Mouse (Mus musculus): Measurements from ENCODE around the gene Vcan. TPM values are rescaled to one million over a fixed set of nuclear protein-coding genes. Genes with fewer than 3 reads are reported as not detected.

The Vcan gene
- polyA plus RNA-seq, 1 experiment from 2014 or later, result 56.0 TPM

- Histone ChIP-seq H3K27ac (no peak overlapping the region), H3K4me1 (peaks cover 11% of the 10 kb centered on the region), H3K9ac (peak overlapping the region; percentile 64; the same call in 1 of the 2 replicates), H3K4me2 (peak overlapping the region; percentile 84), H3K27me3 (no peaks in the 10 kb centered on the region), H3K4me3 (peak overlapping the region; percentile 61), H3K9me3 (no peaks in the 10 kb centered on the region), H3K36me3 (no peaks in the 10 kb centered on the region)
- ATAC-seq (ENCODE audit: borderline replicate concordance, extremely low read depth, low FRiP score, low TSS enrichment), result no peak
- 22% methylated on average over 8 of the region's 8 CpGs for WGBS
Measured at GRCm38 (mm10) chr13:89743201-89743600, 892 bp upstream of the Vcan start.

GRCm38 (mm10) chr13:89742686-89743200 lies 434 bp upstream of the Vcan start:
- no peaks in the 10 kb centered on the region for H3K9me3 ChIP-seq
- 4% methylated on average over 15 of the region's 15 CpGs for WGBS

GRCm38 (mm10) chr13:89741116-89741551 lies 1.2 kb downstream of the Vcan start:
- ATAC-seq (ENCODE audit: borderline replicate concordance, extremely low read depth, low FRiP score, low TSS enrichment), result no peak
- peak overlapping the region; percentile 84 for H3K4me2 ChIP-seq
- 0% methylated on average over 14 of the region's 14 CpGs for WGBS

More at GRCm38 (mm10) chr13:89742686-89743200, 434 bp upstream of the Vcan start:
- H3K27me3 ChIP-seq, result no peaks in the 10 kb centered on the region
- H3K36me3 ChIP-seq, result no peaks in the 10 kb centered on the region
- H3K27ac ChIP-seq, result peak overlapping the region; percentile 91
- H3K4me2 ChIP-seq, result peak overlapping the region; percentile 84
- H3K4me1 ChIP-seq, result peaks cover 15% of the 10 kb centered on the region
- no peak; the same call in 1 of the 2 replicates for ATAC-seq (ENCODE audit: borderline replicate concordance, extremely low read depth, low FRiP score, low TSS enrichment)
- H3K9ac ChIP-seq, result peak overlapping the region; percentile 64
- peak overlapping the region; percentile 61 for H3K4me3 ChIP-seq

GRCm38 (mm10) chr13:89740243-89741115 lies 1.8 kb downstream of the Vcan start:
- H3K9ac ChIP-seq, result peak overlapping the region; percentile 64
- no peaks in the 10 kb centered on the region for H3K9me3 ChIP-seq
- peaks cover 18% of the 10 kb centered on the region for H3K4me1 ChIP-seq
- WGBS, result under 1% methylated on average over 33 of the region's 33 CpGs
- peak overlapping the region; percentile 84 for H3K4me2 ChIP-seq
- H3K27ac ChIP-seq, result peak overlapping the region; percentile 94
- no peaks in the 10 kb centered on the region for H3K27me3 ChIP-seq
- H3K36me3 ChIP-seq, result no peaks in the 10 kb centered on the region
- H3K4me3 ChIP-seq, result peak overlapping the region; percentile 61
- peak; percentile 87 for ATAC-seq (ENCODE audit: borderline replicate concordance, extremely low read depth, low FRiP score, low TSS enrichment)

More at GRCm38 (mm10) chr13:89741116-89741551, 1.2 kb downstream of the Vcan start:
- Histone ChIP-seq H3K27me3 (no peaks in the 10 kb centered on the region), H3K36me3 (no peaks in the 10 kb centered on the region), H3K4me1 (peaks cover 18% of the 10 kb centered on the region), H3K9ac (peak overlapping the region; percentile 64), H3K9me3 (no peaks in the 10 kb centered on the region), H3K27ac (peak overlapping the region; percentile 91), H3K4me3 (peak overlapping the region; percentile 61)

GRCm38 (mm10) chr13:89739696-89740242 lies 2.5 kb downstream of the Vcan start:
- Histone ChIP-seq H3K4me3 (peak overlapping the region; percentile 61), H3K4me2 (peak overlapping the region; percentile 84), H3K9ac (peak overlapping the region; percentile 64), H3K27me3 (no peaks in the 10 kb centered on the region), H3K27ac (peak overlapping the region; percentile 94), H3K4me1 (peaks cover 23% of the 10 kb centered on the region), H3K9me3 (no peaks in the 10 kb centered on the region), H3K36me3 (no peaks in the 10 kb centered on the region)
- WGBS, result under 1% methylated on average over 24 of the region's 24 CpGs
- ATAC-seq (ENCODE audit: borderline replicate concordance, extremely low read depth, low FRiP score, low TSS enrichment), result 0 out of 2 replicates have a peak, but pooled peaks have one; percentile 6

GRCm38 (mm10) chr13:89738776-89739695 lies 3.3 kb downstream of the Vcan start:
- Histone ChIP-seq H3K36me3 (no peaks in the 10 kb centered on the region), H3K9ac (peak overlapping the region; percentile 64), H3K27ac (peak overlapping the region; percentile 94), H3K9me3 (no peaks in the 10 kb centered on the region), H3K4me3 (peak overlapping the region; percentile 61), H3K4me2 (peak overlapping the region; percentile 84), H3K27me3 (no peaks in the 10 kb centered on the region), H3K4me1 (peaks cover 25% of the 10 kb centered on the region)
- ATAC-seq (ENCODE audit: borderline replicate concordance, extremely low read depth, low FRiP score, low TSS enrichment), result peak; percentile 87
- WGBS, result 1% methylated on average over 31 of the region's 31 CpGs

GRCm38 (mm10) chr13:89738275-89738674 lies 4.0 kb downstream of the Vcan start:
- Histone ChIP-seq H3K36me3 (no peaks in the 10 kb centered on the region), H3K4me3 (peak overlapping the region; percentile 61; the same call in 1 of the 2 replicates), H3K9me3 (no peaks in the 10 kb centered on the region), H3K4me1 (peaks cover 25% of the 10 kb centered on the region), H3K4me2 (peak overlapping the region; percentile 84), H3K27me3 (no peaks in the 10 kb centered on the region), H3K9ac (no peak overlapping the region), H3K27ac (peak overlapping the region; percentile 94)
- no peak for ATAC-seq (ENCODE audit: borderline replicate concordance, extremely low read depth, low FRiP score, low TSS enrichment)
- 40% methylated on average over 2 of the region's 2 CpGs for WGBS

- 23% methylated on average over 5 of the region's 5 CpGs for WGBS
- Histone ChIP-seq H3K9me3 (no peaks in the 10 kb centered on the region), H3K4me3 (no peak overlapping the region), H3K36me3 (no peaks in the 10 kb centered on the region), H3K27ac (peak overlapping the region; percentile 31; the same call in 1 of the 2 replicates), H3K4me1 (peaks cover 26% of the 10 kb centered on the region), H3K9ac (no peak overlapping the region), H3K27me3 (no peaks in the 10 kb centered on the region), H3K4me2 (no peak overlapping the region)
- no peak for ATAC-seq (ENCODE audit: borderline replicate concordance, extremely low read depth, low FRiP score, low TSS enrichment)
Measured at GRCm38 (mm10) chr13:89735111-89735510, 7.2 kb downstream of the Vcan start.

GRCm38 (mm10) chr13:89726492-89726891 lies 15.8 kb downstream of the Vcan start:
- Histone ChIP-seq H3K4me1 (no peaks in the 10 kb centered on the region), H3K27ac (no peak overlapping the region), H3K4me2 (no peak overlapping the region), H3K36me3 (peaks cover 13% of the 10 kb centered on the region), H3K4me3 (no peak overlapping the region), H3K9me3 (no peaks in the 10 kb centered on the region), H3K27me3 (no peaks in the 10 kb centered on the region), H3K9ac (no peak overlapping the region)
- 50% methylated on average over 2 of the region's 2 CpGs for WGBS
- no peak for ATAC-seq (ENCODE audit: borderline replicate concordance, extremely low read depth, low FRiP score, low TSS enrichment)

- no peak overlapping the region for H3K4me2 ChIP-seq
- H3K9ac ChIP-seq, result no peak overlapping the region
- H3K4me1 ChIP-seq, result no peaks in the 10 kb centered on the region
- H3K9me3 ChIP-seq, result no peaks in the 10 kb centered on the region
- no peaks in the 10 kb centered on the region for H3K27me3 ChIP-seq
- H3K36me3 ChIP-seq, result peaks cover 14% of the 10 kb centered on the region
- H3K27ac ChIP-seq, result no peak overlapping the region
- WGBS, result 55% methylated on average over 3 of the region's 3 CpGs
- no peak overlapping the region for H3K4me3 ChIP-seq
- no peak for ATAC-seq (ENCODE audit: borderline replicate concordance, extremely low read depth, low FRiP score, low TSS enrichment)
Measured at GRCm38 (mm10) chr13:89720497-89720896, 21.8 kb downstream of the Vcan start.

Data from lung, embryonic 15.5 days (tissue).